Mouse (Mus musculus) ES-E14 (cell line): ENCODE results near the gene Hcn2. TPM values are rescaled to one million over a fixed set of nuclear protein-coding genes. Genes with fewer than 3 reads are reported as not detected.

ENCODE experiments used
- DNase-seq: peaks from one replicate; pipeline ENCODE4 v3.0.0-alpha.2; 2013; ENCODE audit warnings: low read depth, low spot score
- H3K27ac ChIP-seq: 2 replicates; pipeline ENCODE4 v1.5.1; 2012; ENCODE audit warnings: low read depth, mild to moderate bottlenecking, low read length, moderate library complexity, mixed read lengths; ENCODE audit not compliant: poor library complexity, insufficient read depth, severe bottlenecking
- H3K36me3 ChIP-seq: 2 replicates; pipeline ENCODE4 v1.6.1; 2012; ENCODE audit warnings: mild to moderate bottlenecking, low read length, moderate library complexity, mixed read lengths; ENCODE audit not compliant: control insufficient read depth, poor library complexity, insufficient read depth, severe bottlenecking
- H3K4me1 ChIP-seq, 2 experiments: fragments of 150-350 bp in 1 of 2; sonication (generic) in 1 of 2; 2 replicates each; pipeline ENCODE4 v1.6.1; 2012; ENCODE audit warnings: low read length in 2 of 2, mild to moderate bottlenecking in 1 of 2, mixed read lengths in 1 of 2; ENCODE audit not compliant: control insufficient read depth in 2 of 2, insufficient read depth in 2 of 2, poor library complexity in 1 of 2
- H3K4me3 ChIP-seq, 2 experiments: fragments of 150-350 bp in 1 of 2; sonication (generic) in 1 of 2; 2 replicates each; pipeline ENCODE4 v1.5.1; 2012; ENCODE audit warnings: low read length in 2 of 2, low read depth in 1 of 2, mild to moderate bottlenecking in 1 of 2, mixed read lengths in 1 of 2; ENCODE audit not compliant: insufficient read depth in 1 of 2, poor library complexity in 1 of 2, severe bottlenecking in 1 of 2
- H3K9ac ChIP-seq: 2 replicates; pipeline ENCODE4 v1.6.1; 2012; ENCODE audit warnings: low read depth, mild to moderate bottlenecking, low read length, mixed read lengths; ENCODE audit not compliant: poor library complexity, insufficient read depth, severe bottlenecking
- H3K9me3 ChIP-seq: fragments of 150-350 bp; sonication (generic); 2 replicates; pipeline ENCODE4 v1.6.1; 2012; ENCODE audit warnings: low read depth, mild to moderate bottlenecking, low read length; ENCODE audit not compliant: control insufficient read depth, insufficient read depth
- CHD2 ChIP-seq: IDR thresholded peaks from 2 replicates; pipeline ENCODE4 v1.6.1; 2014; ENCODE audit warnings: mild to moderate bottlenecking, low read depth, low read length, inconsistent platforms
- HCFC1 ChIP-seq: IDR thresholded peaks from 2 replicates; pipeline ENCODE4 v1.6.1; 2012; ENCODE audit warnings: low read length, inconsistent platforms, borderline replicate concordance; ENCODE audit not compliant: insufficient read depth
- MAFK ChIP-seq: IDR thresholded peaks from 2 replicates; pipeline ENCODE4 v1.6.1; 2014; ENCODE audit warnings: mild to moderate bottlenecking, low read depth, low read length, inconsistent platforms; ENCODE audit not compliant: insufficient read depth
- ZC3H11A ChIP-seq: IDR thresholded peaks from 2 replicates; pipeline ENCODE4 v1.6.1; 2012; ENCODE audit warnings: low read depth, mild to moderate bottlenecking, inconsistent platforms, low read length, borderline replicate concordance
- ZNF384 ChIP-seq: IDR thresholded peaks from 2 replicates; pipeline ENCODE4 v1.6.1; 2012; ENCODE audit warnings: low read depth, low read length, inconsistent platforms
- in situ Hi-C, 2 experiments: fragments of 600-800 bp; cut with MboI; formaldehyde crosslinking; loops; one replicate each; pipeline ENCODE4 v1.15.1; 2025; ENCODE audit warnings: low sequenced_read_pairs in 2 of 2, inconsistent platforms in 1 of 2; ENCODE audit not compliant: unreplicated experiment in 2 of 2
- total RNA-seq: library from RNA; depleted of rRNA; stranded (reverse); fragments of 300-350 nt; gene quantifications from 2 replicates; pipeline ENCODE4 v1.2.3, GENCODE M21; 2012; rRNA removed

The Hcn2 gene
- total RNA-seq, 1 experiment = 5.0 TPM

DNA sequence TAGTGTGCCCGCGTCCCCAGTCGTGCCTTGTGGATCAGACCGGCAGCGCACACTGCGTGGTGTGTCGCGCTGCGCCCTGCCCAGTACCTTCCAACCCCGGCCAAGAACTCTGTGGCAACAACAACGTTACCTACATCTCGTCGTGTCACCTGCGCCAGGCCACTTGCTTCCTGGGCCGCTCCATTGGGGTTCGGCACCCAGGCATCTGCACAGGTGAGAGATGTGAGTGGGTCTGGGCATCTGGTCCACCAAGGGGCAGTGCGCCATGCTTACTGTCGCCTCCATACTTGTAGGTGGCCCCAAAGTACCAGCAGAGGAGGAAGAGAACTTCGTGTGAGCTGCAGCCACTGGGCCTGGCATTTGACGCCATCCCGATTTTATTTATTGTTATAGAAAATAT, 64.7 kb downstream of the Hcn2 start:
- H3K36me3 ChIP-seq = no peaks in the 10 kb centered on the region
- peaks cover 0 to 26% of the 10 kb centered on the region in 2 experiments; a peak in 2 of 4 replicates for H3K4me1 ChIP-seq
- in situ Hi-C loops = no loop called here
- H3K9me3 ChIP-seq = no peaks in the 10 kb centered on the region
- no peak for DNase-seq
- peak overlapping the region; percentile 8 to 69; a peak in 3 of 4 replicates for H3K4me3 ChIP-seq
- H3K27ac ChIP-seq = no peak overlapping the region
- no peak for TF ChIP-seq HCFC1
- TF ChIP-seq ZC3H11A = no peak
- TF ChIP-seq MAFK = no peak
- TF ChIP-seq CHD2 = no peak
- TF ChIP-seq ZNF384 = no peak
- no peak overlapping the region for H3K9ac ChIP-seq

DNA sequence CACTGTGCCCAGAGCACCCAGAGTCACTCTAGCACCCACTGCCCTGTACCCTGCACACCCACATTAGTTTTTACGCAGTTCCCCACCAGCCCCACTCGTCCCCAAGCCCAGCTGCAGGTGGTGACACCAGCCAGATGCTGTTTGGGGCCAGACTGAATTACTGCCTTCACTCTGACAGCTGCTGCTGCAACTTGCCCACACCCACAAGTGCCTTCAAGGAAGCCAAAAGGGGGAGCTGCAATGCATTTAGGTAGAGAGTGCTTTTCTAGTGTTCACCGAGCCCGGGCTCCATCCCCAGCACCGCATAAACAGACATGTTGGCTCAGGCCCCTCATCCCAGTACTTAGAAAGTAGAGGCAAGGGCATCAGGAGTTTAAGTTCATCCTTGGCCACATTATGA, 65.5 kb downstream of the Hcn2 start:
- no peak for DNase-seq
- in situ Hi-C loops = no loop called here
- Histone ChIP-seq H3K4me3 (no peak overlapping the region), H3K4me1 (peaks cover 0 to 23% of the 10 kb centered on the region in 2 experiments; a peak in 2 of 4 replicates), H3K9ac (no peak overlapping the region), H3K9me3 (no peaks in the 10 kb centered on the region), H3K27ac (no peak overlapping the region), H3K36me3 (no peaks in the 10 kb centered on the region)
- TF ChIP-seq MAFK (no peak), ZNF384 (no peak), CHD2 (no peak), ZC3H11A (no peak), HCFC1 (no peak)

DNA sequence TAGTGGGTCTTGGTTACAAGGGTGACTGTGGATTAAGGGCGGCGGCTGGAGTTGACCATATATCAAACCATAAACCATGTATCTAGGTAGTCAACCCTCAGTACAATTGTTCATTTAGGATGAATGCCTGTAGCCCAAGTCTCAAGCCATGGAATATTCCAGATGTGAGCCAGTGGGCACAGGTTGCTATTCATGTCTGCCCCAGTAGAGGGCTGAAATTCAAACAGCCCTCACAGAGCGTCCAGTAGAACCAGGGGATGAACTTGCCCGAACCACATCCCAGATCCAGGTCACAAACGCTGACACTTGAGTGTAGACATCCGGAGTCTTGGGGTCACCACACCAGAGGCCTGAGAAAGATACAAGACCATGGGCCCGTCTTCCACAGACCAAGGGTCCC, 66.6 kb downstream of the Hcn2 start:
- H3K9me3 ChIP-seq = no peaks in the 10 kb centered on the region
- in situ Hi-C loops = no loop called here
- H3K27ac ChIP-seq = no peak overlapping the region
- no peaks in the 10 kb centered on the region for H3K36me3 ChIP-seq
- peaks cover 0 to 18% of the 10 kb centered on the region in 2 experiments; a peak in 2 of 4 replicates for H3K4me1 ChIP-seq
- TF ChIP-seq HCFC1 (no peak), ZC3H11A (no peak), MAFK (no peak)
- no peak overlapping the region for H3K9ac ChIP-seq
- no peak overlapping the region for H3K4me3 ChIP-seq
- no peak for DNase-seq

DNA sequence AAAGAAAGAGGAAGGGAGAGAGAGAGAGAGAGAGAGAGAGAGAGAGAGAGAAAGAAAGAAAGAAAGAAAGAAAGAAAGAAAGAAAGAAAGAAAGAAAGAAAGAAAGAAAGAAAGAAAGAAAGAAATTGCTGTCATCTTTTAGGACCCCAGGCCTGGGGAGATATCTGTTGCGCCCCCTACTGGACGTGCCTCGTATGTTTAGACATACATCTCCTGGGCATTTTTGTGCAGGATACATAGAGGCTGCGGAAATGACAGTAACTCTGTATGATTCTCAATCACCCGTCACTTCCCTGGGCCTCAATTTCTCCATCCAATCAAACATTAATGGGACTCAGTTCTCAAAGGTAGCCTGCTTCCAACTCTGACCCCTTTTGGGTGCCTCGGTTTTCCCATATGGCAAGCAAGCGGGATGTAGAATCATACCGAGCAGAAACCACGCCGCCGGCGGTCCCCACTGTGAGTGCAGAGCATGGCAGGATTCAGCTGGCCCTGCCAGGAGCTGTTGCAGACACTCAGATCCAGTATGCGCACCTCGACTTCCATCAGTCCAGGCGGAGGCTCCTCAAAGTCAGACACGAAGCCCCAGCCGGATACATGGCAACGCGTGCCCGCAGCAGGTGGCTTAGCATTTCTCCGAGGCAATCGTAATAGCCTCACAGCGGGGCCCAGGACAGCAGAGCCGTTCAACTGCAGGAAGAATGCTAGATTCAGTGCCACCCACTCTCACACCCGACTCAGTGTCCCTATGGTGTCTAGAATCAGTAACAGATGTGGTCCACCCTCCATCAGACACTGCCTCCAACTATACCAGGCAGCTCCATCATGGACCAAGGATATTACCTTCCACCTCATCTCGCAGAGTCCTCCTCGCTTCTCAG, 67.7 kb downstream of the Hcn2 start:
- DNase-seq = peak; percentile 81
- Histone ChIP-seq H3K27ac (no peak overlapping the region), H3K36me3 (no peaks in the 10 kb centered on the region), H3K4me3 (peak overlapping the region in 1 of 2 experiments; percentile 48; a peak in 2 of 4 replicates), H3K9ac (peak overlapping the region; percentile 56), H3K9me3 (no peaks in the 10 kb centered on the region), H3K4me1 (peaks cover 0 to 16% of the 10 kb centered on the region in 2 experiments; a peak in 2 of 4 replicates)
- TF ChIP-seq ZNF384 (no peak), CHD2 (no peak), HCFC1 (no peak), MAFK (no peak)
- in situ Hi-C loops = no loop called here

Other genes with a start within 250 kb of the Hcn2 start
- not detected in 2 replicates for gene Vmn2r83, start 247.9 kb upstream of the Hcn2 start, total RNA-seq
- gene Plpp2, start 182.8 kb upstream of the Hcn2 start, total RNA-seq = 27.2 and 32.2 TPM in 2 replicates
- gene Mier2, start 161.4 kb upstream of the Hcn2 start, total RNA-seq = 58.5 and 89.6 TPM in 2 replicates
- gene Theg, start 129.3 kb upstream of the Hcn2 start, total RNA-seq = not detected in 2 replicates
- 0.31 and 0.58 TPM in 2 replicates for gene C2cd4c, start 102.6 kb upstream of the Hcn2 start, total RNA-seq
- 4.3 and 8.6 TPM in 2 replicates for gene Shc2, start 78.7 kb upstream of the Hcn2 start, total RNA-seq
- not detected in 2 replicates for gene Odf3l2, start 70.9 kb upstream of the Hcn2 start, total RNA-seq
- gene Madcam1, start 52.1 kb upstream of the Hcn2 start, total RNA-seq = 2.7 and 6.3 TPM in 2 replicates
- gene Tpgs1, start 47.3 kb upstream of the Hcn2 start, total RNA-seq = 29.9 and 46.7 TPM in 2 replicates
- gene Cdc34, start 34.4 kb upstream of the Hcn2 start, total RNA-seq = 491 and 507 TPM in 2 replicates
- 2.5 and 4.5 TPM in 2 replicates for gene Gzmm, start 27.6 kb upstream of the Hcn2 start, total RNA-seq
- 858 and 1,196 TPM in 2 replicates for gene Bsg, start 12.1 kb upstream of the Hcn2 start, total RNA-seq
- 109 and 159 TPM in 2 replicates for gene Polrmt, start 29.9 kb downstream of the Hcn2 start, total RNA-seq
- gene Fgf22, start 38.4 kb downstream of the Hcn2 start, total RNA-seq = 1.5 and 1.9 TPM in 2 replicates
- gene Rnf126, start 50.3 kb downstream of the Hcn2 start, total RNA-seq = 66.7 and 70.8 TPM in 2 replicates
- 5.7 and 7.1 TPM in 2 replicates for gene Fstl3, start 60.6 kb downstream of the Hcn2 start, total RNA-seq
- gene Prss57, start 74.3 kb downstream of the Hcn2 start, total RNA-seq = 0.27 and 0.37 TPM in 2 replicates
- 10.7 and 12.7 TPM in 2 replicates for gene Palm, start 76.9 kb downstream of the Hcn2 start, total RNA-seq
- 1.7 and 2.2 TPM in 2 replicates for gene Misp, start 104.4 kb downstream of the Hcn2 start, total RNA-seq
- gene Ptbp1, start 137.8 kb downstream of the Hcn2 start, total RNA-seq = 403 and 408 TPM in 2 replicates
- gene Prtn3, start 157.8 kb downstream of the Hcn2 start, total RNA-seq = 1.0 and 1.3 TPM in 2 replicates
- 3.7 and 7.8 TPM in 2 replicates for gene Plppr3, start 158.0 kb downstream of the Hcn2 start, total RNA-seq
- not detected in 2 replicates for gene Elane, start 169.6 kb downstream of the Hcn2 start, total RNA-seq
- gene Cfd, start 174.2 kb downstream of the Hcn2 start, total RNA-seq = not detected in 2 replicates
- 21.0 and 24.9 TPM in 2 replicates for gene Med16, start 192.3 kb downstream of the Hcn2 start, total RNA-seq
- gene Gm26602, start 194.2 kb downstream of the Hcn2 start, total RNA-seq = 2.3 and 8.3 TPM in 2 replicates
- 0.85 and 2.4 TPM in 2 replicates for gene Kiss1r, start 200.3 kb downstream of the Hcn2 start, total RNA-seq
- 24.0 and 28.2 TPM in 2 replicates for gene R3hdm4, start 204.6 kb downstream of the Hcn2 start, total RNA-seq
- 10.8 and 16.3 TPM in 2 replicates for gene Arid3a, start 210.4 kb downstream of the Hcn2 start, total RNA-seq
- 155 and 195 TPM in 2 replicates for gene Wdr18, start 243.5 kb downstream of the Hcn2 start, total RNA-seq